Mouse (Mus musculus): ENCODE measurements around the gene Xirp1.

GRCm38 (mm10) chr9:120024171-120024570 is 773 bp upstream of the Xirp1 start:
- TF ChIP-seq CTCF (IDR thresholded peaks at IDR 0.05; ENCODE audit: low read depth, low read length) (no peak), POLR2A (IDR thresholded peaks at IDR 0.05; ENCODE audit: extremely low read depth, insufficient read depth, low read length) (no peak)
